Mouse (Mus musculus) adrenal gland, adult (tissue): ENCODE data around the gene Secisbp2.

Experiments used
- DNase-seq, 2 experiments: peaks; one replicate each; pipeline ENCODE4 v3.0.0; 2022 to 2023; ENCODE audit warnings: low spot score in 1 of 2; ENCODE audit not compliant: inconsistent age in 2 of 2

Gene Secisbp2

DNA sequence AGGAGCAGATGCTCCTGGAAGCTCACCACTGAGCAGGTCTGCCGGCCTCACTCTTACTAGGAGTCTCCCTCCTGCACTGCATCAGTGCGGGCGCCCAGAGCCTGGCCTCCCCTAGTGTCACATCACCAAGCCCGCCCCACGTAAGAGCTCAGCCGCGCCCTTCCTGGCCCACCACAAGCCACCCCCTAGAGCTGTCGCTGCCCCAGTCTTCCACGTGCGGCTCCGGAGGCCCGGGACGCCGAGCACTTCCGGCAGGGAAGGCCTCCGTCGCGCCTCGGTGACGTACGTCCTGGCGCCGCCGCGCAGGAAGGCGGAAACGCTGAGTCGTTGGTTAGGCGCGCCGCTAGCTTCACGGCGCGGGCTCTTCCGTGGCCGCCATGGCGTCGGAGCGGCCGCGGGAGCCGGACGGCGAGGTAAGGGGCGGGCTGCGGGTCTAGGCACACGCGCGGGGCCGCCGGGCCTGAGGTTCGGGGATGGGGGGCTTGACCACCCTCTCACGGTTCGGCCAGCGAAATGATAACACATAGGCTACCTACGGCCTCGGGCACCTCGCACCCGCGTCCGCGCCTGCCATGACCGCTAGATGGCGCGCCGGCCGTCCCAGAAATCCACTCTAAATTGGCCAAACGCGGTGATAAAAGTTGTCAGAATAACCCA is at the start of gene Secisbp2:
Gene Secisbp2 (plus strand): TSS at position 290 of the 657 bp plus-strand sequence.
- peak; percentile 95 to 98 for DNase-seq

DNA sequence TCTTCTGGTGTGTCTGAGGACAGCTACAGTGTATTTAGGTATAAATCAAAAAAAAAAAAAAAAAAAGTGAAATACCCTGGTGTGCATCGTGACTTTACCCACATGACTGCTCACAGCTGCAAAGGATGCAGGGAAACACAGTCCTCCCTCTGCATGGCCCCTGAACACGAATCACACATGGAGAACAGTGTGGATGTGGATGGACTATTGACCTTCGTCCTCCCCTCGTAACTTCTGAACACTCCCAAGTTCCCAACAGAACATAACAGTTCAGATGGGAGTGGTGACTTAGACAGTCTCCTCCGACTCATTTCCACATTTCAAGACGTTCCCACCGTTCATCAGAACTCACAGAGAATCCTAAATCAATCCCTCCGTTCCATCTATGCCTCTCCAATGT is 48.7 kb upstream of the Secisbp2 start:
- no peak for DNase-seq

DNA sequence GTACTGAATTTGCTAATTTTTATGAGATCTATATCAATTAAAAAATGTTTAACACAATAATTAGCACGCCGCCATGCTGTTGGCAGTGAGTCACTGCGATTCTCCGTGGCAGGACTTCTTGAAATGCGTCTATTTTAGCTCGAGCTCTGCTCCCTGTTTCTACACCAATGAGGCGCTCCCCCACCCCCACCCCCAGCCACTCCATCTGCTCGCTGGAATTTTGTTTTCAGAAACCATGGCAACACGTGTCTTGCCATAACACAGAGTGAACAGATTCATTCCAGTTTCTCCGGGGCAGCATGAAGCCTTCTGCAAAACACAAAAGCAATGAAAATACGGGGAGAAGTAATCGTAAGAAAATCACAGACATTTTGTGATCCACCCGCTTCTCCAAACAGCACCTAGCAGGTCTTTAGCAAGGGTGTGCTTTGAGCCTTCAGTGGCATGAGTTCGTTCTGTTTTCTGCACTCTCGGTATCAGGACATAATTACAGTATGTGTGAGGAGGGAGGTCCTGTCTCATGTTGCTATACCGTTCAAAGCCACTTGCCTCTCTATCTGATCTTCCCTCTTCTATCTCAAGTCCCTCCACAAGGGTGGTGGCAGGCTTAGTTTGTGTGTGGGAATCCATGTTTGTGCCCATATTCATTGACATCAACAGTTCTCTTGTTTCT is 48.1 kb upstream of the Secisbp2 start:
- DNase-seq, result peak in 1 of 2 experiments; percentile 35

DNA sequence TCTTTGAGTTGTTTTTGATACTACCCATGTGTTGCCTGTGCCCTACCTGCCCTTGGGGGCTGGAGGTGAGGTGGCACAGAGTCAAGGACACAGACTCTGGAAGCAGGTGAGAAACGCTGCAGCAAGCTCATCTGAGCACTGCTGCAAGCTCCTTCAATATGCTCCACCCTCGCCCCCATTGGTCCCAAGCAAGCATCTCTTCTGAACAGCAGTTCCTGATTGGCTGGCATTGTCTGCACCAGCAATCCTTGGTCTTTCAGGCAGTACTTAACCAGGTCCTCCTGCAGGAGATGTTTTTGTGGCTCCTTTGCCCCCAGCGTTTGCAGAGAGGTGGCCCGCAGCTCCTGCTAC is 47.6 kb upstream of the Secisbp2 start:
- DNase-seq, result no peak

DNA sequence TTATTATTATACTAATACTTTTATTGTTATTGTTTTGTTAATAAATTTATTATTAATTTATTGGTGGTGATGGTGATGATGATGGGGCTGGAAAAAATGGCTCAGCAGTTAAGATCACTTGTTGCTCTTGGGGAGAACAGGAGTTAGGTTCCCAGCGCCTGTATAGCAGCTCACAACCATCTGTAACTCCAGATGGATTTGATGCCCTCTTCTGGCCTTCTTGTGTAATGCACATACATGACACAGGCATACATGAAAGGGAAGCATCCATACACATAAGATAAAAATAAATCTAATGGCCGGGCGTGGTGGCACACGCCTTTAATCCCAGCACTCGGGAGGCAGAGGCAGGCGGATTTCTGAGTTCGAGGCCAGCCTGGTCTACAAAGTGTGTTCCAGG is 42.3 kb upstream of the Secisbp2 start:
- no peak for DNase-seq

DNA sequence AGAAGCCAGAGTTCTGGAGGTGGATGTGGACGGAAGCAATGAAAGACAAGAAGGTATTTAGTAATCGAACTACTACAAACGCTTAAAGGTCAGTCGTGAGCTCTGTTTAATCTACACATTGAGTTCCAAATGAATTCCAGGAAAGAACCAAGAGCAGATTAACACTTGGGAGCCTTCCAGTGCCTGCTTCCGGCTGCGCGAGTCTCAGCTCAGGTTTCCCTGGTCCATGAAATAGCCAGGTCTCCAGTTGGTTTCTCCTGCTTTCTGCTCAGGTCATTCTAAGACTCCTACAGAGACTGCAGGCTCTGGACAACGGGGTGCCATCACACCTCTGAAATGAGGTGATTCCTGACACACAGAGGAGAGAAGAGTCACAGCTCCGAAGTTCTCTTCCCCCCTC is 40.4 kb upstream of the Secisbp2 start:
- DNase-seq, result no peak

DNA sequence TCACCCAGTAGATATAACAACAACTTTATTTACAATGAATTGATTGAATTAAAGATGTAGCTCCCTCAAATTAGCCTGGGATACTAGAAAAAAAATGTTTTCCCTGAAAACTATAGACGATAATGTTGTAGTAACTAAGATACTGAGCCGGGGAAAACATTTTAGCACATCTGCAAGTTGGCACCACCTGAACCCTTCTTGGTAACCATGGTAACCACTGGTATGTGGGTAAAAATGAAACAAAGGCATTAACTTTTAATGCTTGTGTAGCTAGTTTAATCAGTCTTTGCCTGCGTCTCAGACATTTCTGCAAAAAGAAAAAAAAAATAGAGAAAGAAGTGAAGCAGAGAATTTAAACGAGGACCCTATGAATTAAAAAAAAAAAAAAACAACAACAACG is 40.0 kb upstream of the Secisbp2 start:
- no peak for DNase-seq

DNA sequence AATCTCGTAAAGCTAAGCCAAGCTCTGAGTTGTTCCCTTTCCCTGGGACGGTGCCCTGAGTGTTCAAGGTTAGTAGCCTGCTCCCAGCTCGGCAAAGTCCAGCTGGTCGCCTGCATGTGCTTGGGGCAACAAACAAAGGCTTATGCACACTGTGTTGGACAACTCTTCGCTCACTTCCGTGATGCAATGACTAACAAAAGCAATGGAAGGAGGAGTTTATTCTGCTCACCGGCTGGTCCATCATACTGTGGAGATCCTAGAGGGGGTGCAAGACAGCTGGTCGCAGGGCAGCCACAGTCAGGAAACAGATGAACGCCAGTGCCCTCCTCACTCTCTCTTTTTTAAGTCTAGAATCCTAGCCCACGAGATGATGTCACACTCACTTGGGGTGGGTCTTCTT is 35.7 kb upstream of the Secisbp2 start:
- no peak for DNase-seq

DNA sequence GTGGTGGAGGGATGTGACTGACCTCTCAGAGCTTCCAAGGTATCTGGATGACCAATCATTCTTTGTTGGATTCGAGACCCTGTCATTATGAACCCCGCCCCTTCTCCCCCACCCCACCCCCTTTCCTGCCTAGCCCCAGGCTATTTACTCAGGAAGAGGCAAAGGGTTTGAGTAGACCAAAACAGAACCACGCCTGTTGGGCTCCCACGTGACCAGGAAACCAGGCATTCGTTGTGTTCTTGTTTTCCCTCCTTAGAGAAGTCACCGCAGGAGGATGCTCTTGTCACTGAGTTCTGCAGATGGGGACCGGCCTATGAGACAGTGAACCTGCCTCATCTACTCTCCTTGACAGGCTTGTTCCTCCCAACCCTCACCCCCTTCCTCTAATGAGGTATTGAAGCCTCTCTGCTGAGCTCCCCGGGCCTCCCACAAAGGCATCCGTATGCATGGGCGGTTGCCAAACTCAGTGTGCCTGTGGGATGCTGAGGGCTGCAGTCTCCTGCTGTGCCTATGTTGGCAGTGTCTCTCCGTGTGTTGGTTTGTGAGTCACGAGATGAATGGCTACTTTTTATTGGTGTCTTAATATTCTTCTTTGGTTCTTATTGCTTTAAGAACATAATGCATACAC is 35.0 kb upstream of the Secisbp2 start:
- DNase-seq, result no peak

DNA sequence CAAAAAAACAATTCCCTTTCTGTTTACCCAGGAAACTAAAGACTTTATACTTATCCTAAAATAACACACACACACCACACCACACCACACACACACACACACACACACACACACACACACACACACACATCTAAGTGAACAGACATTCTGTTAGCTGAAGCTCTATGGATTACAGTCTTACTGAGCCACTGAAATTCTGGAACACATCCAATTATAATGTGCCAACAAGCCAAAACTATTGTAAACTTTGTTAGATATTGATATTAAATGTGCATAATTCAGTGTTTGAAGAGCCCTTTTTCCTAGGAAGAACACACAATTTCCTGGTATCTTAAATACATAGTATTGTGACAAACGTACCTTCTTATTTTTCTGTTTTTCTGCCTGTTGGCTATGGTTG is 34.2 kb upstream of the Secisbp2 start:
- DNase-seq, result no peak

DNA sequence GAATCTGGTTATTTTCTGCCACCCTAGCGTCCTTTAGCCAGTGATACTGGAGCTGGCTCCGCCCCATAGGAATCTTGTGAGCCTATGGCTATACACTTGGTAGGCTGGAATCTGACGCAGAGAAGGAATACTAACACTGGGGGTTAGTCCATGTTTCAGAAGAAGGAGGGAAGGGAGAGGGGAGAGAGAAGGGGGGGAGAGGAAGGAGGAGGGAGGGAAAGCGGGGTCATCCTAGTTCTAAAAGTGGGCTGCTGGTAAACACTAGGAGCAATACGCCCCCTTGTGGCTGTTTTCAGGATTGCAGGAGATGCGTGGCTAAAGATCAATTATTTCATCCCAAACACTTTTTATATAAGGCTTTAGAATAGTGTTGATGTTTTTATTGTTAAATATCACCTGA is 33.6 kb upstream of the Secisbp2 start:
- DNase-seq, result peak in 1 of 2 experiments; percentile 83

DNA sequence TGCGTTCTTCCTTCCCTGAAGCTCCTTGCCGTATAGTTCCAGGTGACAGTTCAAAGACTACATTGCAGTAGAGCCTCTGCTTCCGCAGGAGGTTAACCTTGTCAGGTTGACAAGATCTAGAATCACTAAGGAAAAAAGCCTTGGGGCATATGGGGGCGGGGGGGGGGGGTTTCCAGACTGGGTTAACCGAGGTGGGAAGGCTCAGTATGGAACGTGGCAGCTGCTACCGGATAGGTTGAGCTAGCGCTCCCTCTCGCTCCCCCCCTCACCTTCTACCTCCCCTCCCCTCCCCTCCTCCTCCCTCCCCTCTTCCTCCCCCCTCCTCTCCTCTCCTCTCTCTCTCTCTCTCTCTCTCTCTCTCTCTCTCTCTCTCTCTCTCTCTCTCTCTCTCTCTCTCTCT is 32.9 kb upstream of the Secisbp2 start:
- no peak for DNase-seq

DNA sequence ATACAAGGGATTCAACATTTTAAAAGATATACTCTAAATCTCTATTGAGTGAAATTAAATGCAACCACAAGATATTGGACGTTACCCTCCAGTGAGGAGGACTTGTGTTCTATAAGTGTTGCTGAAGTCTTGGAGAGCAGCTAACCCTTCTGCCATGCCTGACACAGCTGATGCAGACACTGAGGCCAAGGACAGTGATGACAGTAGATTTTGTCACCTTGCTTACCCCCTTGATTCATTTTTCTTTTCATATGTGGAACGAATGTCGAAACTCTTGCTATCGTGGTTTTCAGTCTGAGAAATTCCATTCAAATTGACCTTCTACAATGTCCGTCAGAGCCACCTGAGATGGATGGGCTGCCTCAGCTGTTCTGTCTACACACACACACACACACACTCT is 28.9 kb upstream of the Secisbp2 start:
- peak in 1 of 2 experiments; percentile 72 for DNase-seq

DNA sequence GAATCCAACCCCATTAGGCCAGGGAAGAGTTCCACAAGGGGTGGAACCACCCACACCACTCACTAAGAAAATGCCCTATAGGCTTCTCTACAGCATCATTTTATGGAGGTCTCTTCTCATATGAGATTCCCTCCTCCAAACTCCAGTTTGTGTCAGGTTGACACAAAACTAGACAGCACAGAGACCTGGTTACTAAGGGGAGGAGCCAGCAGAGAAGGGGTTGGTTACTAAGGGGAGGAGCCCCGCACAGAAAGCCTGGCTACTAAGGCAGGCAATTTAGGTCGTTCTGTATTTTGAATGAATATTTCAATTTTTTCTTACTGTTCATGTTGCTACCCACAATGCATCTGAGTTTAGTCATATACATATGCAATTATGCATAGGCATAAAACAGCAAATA is 27.8 kb upstream of the Secisbp2 start:
- DNase-seq, result no peak

DNA sequence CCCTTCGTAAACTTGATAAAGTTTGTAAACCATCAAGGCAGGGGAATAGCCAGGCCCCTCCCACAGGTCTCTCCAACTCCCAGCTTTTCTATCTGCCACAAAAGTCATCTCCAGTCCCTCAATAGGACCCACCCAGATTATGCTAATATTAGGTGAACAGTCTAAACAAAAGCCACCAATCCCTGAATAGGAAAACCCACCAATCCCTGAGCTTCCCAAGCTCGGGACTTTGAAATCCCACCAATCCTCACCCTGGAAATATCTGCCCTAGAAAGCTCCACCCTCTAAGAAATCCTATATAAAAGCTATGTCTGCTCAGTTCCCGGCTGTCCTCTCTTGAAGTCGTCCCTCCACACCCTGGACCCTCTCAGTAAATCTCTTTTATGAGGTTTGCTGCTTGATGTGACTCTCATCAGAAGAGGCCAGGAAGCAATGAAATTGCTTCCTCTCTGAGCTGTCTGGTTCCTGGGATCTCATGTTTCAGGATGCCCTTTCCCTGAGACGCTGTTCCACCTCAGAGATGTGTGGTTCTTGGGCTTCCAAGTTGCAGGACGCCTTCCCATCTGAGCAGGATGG is 23.1 kb upstream of the Secisbp2 start:
- DNase-seq, result no peak

DNA sequence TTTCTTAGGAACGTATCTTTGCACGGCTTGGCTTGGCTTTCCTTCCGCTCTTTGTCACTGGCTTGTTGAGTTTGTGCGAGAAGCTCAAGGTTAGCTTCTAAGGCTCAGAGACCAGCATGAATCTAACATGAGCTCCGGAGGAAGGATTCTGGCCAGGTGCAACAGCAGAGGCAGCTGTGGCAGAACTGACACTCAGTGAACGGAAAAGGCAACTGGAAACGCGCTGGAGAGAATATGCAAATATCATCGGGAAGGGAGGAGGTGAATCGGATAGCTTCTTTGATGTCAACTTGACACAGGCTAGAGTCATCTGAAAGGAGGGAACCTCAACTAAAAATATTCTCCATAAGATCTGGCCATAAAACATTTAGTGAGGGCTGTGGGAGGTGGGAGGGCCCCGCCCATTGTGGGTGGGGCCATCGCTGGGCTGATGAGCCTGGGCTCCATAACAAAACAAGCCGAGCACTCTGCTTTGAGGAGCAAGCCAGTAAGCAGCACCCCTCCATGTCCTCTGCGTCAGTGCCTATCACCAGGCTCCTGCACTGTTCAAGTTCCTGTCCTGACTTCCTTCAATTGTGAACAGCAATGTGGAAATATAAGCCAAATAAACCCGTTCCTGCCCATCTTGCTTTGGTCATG is 20.0 kb upstream of the Secisbp2 start:
- no peak for DNase-seq

DNA sequence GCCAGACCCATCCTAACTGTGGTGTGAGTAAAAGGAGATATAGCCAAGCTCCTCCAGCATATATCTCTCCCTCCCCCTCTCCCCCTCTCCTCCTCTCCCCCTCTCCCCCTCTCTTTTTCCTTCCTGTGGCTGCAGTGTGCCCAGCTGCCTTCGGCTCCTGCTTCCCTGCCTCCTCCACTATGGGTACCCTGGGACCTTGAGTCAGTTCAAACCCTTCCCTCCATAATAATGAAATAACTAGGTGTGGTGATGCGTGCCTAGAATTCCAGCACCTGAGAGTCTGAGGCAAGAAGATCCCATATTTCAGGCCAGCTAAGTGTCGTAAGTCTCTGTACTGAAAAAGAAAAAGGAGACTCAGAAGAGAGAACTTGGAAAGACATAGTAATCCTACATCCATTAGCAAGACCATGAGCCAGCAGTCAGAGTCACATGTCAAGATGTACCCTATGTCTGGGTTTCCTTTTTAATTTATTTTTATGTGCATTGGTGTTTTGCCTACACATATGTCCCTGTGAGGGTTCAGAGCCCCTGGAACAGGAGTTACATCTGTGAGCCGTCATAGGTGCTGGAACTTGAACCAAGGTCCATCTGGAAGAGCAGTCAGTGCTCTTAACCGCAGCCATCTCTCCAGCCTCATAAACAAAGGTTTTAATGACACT is 18.8 kb upstream of the Secisbp2 start:
- DNase-seq, result no peak

DNA sequence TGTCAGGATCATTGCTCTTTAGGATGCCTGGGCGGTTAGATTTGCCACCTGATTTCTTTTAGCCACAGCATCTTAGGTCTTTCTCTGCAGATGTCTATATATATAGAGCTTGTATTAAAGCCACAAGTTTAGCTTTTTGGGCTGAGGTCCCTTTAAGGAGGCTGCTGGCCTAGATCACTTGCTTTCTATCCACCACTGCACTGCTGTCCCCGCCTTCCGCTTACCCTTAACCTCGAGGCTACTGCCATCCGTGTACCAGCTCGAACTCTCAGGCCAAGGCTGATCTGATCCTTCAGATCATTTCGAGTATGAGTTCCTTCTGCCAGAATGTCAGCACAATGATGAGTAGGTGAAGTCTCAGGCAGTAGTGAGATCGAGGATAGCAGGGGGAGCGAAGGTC is 16.1 kb upstream of the Secisbp2 start:
- DNase-seq, result peak in 1 of 2 experiments; percentile 53

DNA sequence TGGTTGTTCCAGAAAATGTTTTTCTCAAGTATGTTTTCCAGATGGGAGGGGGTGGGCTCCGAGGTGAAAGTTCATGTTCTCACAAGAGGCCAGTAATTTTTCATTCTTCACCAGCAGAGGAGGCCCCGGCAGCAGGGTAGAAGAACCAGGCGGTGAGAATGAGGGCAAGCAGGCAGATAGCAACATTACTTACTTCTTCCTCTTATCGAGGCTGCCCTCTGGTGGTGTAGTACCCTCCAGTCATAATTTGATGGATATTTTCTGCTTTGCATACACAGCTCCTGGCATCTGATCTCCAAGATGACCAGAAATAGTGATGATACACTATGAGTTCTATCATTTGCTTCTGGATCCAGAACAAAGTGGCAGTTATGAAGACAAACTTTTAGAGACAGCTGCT is 12.5 kb upstream of the Secisbp2 start:
- DNase-seq, result no peak

DNA sequence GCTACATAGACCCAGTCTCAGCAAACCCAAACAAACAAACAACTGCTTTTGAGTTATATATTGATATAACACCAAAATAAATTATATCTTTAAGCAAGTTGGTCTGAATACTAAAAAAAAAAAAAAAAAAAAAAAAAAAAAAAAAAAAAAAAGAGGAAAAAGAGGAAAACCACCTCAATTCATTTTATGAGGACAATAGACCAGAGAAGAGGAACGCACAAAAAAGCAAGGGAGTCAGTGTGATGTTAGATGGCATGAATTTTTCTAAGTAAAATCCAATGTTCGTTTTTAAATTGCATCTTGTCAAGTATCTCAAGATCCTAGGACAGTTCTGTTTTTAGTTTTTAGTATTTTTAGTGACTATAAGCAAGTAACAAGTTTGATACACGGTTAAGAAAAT is 10.1 kb upstream of the Secisbp2 start:
- DNase-seq, result no peak

DNA sequence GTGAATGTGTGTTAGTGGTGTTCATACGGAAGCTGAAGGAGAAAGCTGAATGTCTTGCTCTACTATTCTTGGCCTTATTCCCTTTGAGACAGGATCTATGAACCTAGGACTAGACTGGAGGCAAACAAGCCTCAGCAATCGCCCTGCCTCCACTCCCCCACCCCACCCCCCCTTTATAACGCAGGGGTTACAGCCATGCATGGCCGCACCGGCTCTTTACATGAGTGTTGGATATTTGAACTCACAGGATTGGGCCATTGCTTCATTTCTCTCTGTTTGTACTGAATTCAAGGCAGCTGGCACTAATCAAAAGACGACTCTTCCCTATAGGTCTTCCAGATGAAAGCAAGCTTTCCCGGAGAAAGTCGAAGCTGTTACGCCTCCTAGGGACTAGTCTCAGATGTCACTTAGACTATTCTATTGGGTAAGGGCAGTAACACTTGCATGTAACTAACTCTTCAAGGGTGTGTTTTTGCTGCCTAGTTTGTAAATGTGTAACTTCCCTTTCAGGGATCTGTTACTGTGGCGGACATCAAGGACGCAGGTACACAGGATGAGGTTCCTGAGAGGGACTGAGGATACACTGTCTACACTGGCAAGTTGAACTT is 9.2 kb upstream of the Secisbp2 start:
- DNase-seq, result no peak
